Mouse (Mus musculus) megakaryocyte, embryonic 14.5 days (primary cell): ENCODE data around the gene Dbn1.

Source experiments
- FLI1 ChIP-seq: IDR thresholded peaks from 2 replicates; pipeline ENCODE4 v1.6.1; 2012; ENCODE audit warnings: low read length, inconsistent platforms, mixed read lengths
- GATA1 ChIP-seq: IDR thresholded peaks from 3 replicates; pipeline ENCODE4 v1.6.1; 2012; ENCODE audit warnings: mixed read lengths, low read length, inconsistent platforms, borderline replicate concordance

DNA sequence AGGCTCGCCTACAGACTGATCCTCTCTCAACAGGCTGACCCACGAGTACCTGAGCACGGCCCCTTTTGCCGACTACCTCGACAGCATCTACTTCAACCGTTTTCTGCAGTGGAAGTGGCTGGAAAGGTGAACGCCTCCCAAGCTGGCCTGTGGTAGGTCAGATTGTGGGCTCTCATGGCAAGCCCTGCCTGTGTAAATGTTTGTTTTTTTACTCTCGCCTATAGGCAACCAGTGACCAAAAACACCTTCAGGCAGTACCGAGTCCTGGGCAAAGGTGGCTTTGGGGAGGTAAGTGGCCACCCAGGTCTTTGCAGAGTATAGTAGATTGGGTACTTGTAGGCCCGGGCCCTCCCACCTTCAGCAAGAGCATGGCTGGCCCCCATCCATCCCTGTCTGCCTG, 36.6 kb downstream of the Dbn1 start:
- no peak for TF ChIP-seq GATA1
- no peak for TF ChIP-seq FLI1
